Mouse (Mus musculus) neural tube, embryonic 14.5 days (tissue): ENCODE measurements around the gene Tbc1d32. TPM values are rescaled to one million over a fixed set of nuclear protein-coding genes. Genes with fewer than 3 reads are reported as not detected.

Experiments
- ATAC-seq: fragments of 200-750 bp; cut with Nextera tagmentation; 2 replicates; pipeline ENCODE4 v1.8.0; 2017; ENCODE audit warnings: low read depth, mild to moderate bottlenecking, moderate TSS enrichment, moderate library complexity
- H3K27ac ChIP-seq: fragments of 300-500 bp; sonication (generic); 2 replicates; pipeline ENCODE4 v1.5.1; 2014; ENCODE audit warnings: low read depth, mild to moderate bottlenecking, control low read depth, low read length, moderate library complexity, mixed read lengths
- H3K27me3 ChIP-seq: fragments of 300-500 bp; sonication (generic); 2 replicates; pipeline ENCODE4 v1.6.1; 2014; ENCODE audit warnings: low read length; ENCODE audit not compliant: control insufficient read depth, insufficient read depth
- H3K36me3 ChIP-seq: fragments of 300-500 bp; sonication (generic); 2 replicates; pipeline ENCODE4 v1.6.1; 2014; ENCODE audit warnings: low read length, mixed read lengths; ENCODE audit not compliant: control insufficient read depth, insufficient read depth
- H3K4me1 ChIP-seq: fragments of 300-500 bp; sonication (generic); 2 replicates; pipeline ENCODE4 v1.6.1; 2014; ENCODE audit warnings: low read length; ENCODE audit not compliant: control insufficient read depth, insufficient read depth
- H3K4me2 ChIP-seq: fragments of 300-500 bp; sonication (generic); 2 replicates; pipeline ENCODE4 v1.6.1; 2014; ENCODE audit warnings: mild to moderate bottlenecking, low read depth, low read length, control low read depth
- H3K4me3 ChIP-seq: fragments of 300-500 bp; sonication (generic); 2 replicates; pipeline ENCODE4 v1.5.1; 2014; ENCODE audit warnings: low read depth, low read length, control low read depth, mixed read lengths
- H3K9ac ChIP-seq: fragments of 300-500 bp; sonication (generic); replicated peaks from 2 replicates; pipeline ENCODE4 v1.6.1; 2014; ENCODE audit warnings: low read depth, mild to moderate bottlenecking, control low read depth, low read length, mixed read lengths
- H3K9me3 ChIP-seq: fragments of 300-500 bp; sonication (generic); 2 replicates; pipeline ENCODE4 v1.6.1; 2016; ENCODE audit warnings: low read length; ENCODE audit not compliant: control insufficient read depth
- WGBS: fragments of 180-500 bp; shearing (Covaris S2); extraction: QIAGEN DNeasy Blood & Tissue Kit; methylation state at CpG from one replicate; pipeline ENCODE4 v1.1.7; 2014; 5-methylcytosine and 5-hydroxymethylcytosine counted together
- polyA plus RNA-seq: library from polyadenylated mRNA; unstranded; fragments of >200 nt; fragmentation: Nextera tagmentation; extraction: Ambion mirVana; gene quantifications from 2 replicates; pipeline ENCODE4 v1.2.1, GENCODE M21; 2014

The Tbc1d32 gene
- 2.7 and 3.1 TPM in 2 replicates for polyA plus RNA-seq

GRCm38 (mm10) chr10:56228568-56229209 lies at the start of gene Tbc1d32:
Gene Tbc1d32, minus strand, starts transcription at chr10:56228689.
- Histone ChIP-seq H3K9ac (peak within 1 kb of the TSS; percentile 46), H3K4me2 (peak within 1 kb of the TSS; percentile 57), H3K27ac (peak within 1 kb of the TSS; percentile 85), H3K27me3 (no peaks in the 10 kb centered on the region), H3K9me3 (no peaks in the 10 kb centered on the region), H3K36me3 (no peaks in the 10 kb centered on the region), H3K4me3 (peak within 1 kb of the TSS; percentile 47), H3K4me1 (peaks cover 5% of the 10 kb centered on the region; the same call in 1 of the 2 replicates)
- peak; percentile 98 for ATAC-seq
- WGBS = 3% methylated on average over 42 of the region's 42 CpGs

GRCm38 (mm10) chr10:56227771-56228275 lies 666 bp downstream of the Tbc1d32 start:
- H3K4me2 ChIP-seq = peak overlapping the region; percentile 57
- no peaks in the 10 kb centered on the region for H3K27me3 ChIP-seq
- H3K27ac ChIP-seq = no peak overlapping the region
- H3K9ac ChIP-seq = peak overlapping the region; percentile 45; the same call in 1 of the 2 replicates
- WGBS = 78% methylated on average over 8 of the region's 8 CpGs
- peak overlapping the region; percentile 47 for H3K4me3 ChIP-seq
- no peak for ATAC-seq
- peaks cover 5% of the 10 kb centered on the region; the same call in 1 of the 2 replicates for H3K4me1 ChIP-seq
- no peaks in the 10 kb centered on the region for H3K9me3 ChIP-seq
- no peaks in the 10 kb centered on the region for H3K36me3 ChIP-seq

GRCm38 (mm10) chr10:56215797-56216196 lies 12.7 kb downstream of the Tbc1d32 start:
- Histone ChIP-seq H3K4me3 (no peak overlapping the region), H3K27ac (no peak overlapping the region), H3K36me3 (no peaks in the 10 kb centered on the region), H3K4me1 (no peaks in the 10 kb centered on the region), H3K4me2 (no peak overlapping the region), H3K27me3 (no peaks in the 10 kb centered on the region), H3K9me3 (no peaks in the 10 kb centered on the region), H3K9ac (no peak overlapping the region)
- WGBS = 74% methylated on average over 3 of the region's 3 CpGs
- ATAC-seq = no peak

GRCm38 (mm10) chr10:56210343-56210742 lies 18.1 kb downstream of the Tbc1d32 start:
- 94% methylated on average over 1 of the region's 1 CpGs for WGBS
- H3K27ac ChIP-seq = no peak overlapping the region
- no peak overlapping the region for H3K4me3 ChIP-seq
- H3K36me3 ChIP-seq = no peaks in the 10 kb centered on the region
- no peaks in the 10 kb centered on the region for H3K4me1 ChIP-seq
- H3K9ac ChIP-seq = no peak overlapping the region
- H3K4me2 ChIP-seq = no peak overlapping the region
- H3K9me3 ChIP-seq = no peaks in the 10 kb centered on the region
- peak; percentile 4; the same call in 1 of the 2 replicates for ATAC-seq
- H3K27me3 ChIP-seq = no peaks in the 10 kb centered on the region

GRCm38 (mm10) chr10:56206802-56207404 lies 21.6 kb downstream of the Tbc1d32 start:
- Histone ChIP-seq H3K4me2 (no peak overlapping the region), H3K27me3 (no peaks in the 10 kb centered on the region), H3K9me3 (no peaks in the 10 kb centered on the region), H3K4me3 (no peak overlapping the region), H3K9ac (no peak overlapping the region), H3K27ac (no peak overlapping the region), H3K36me3 (no peaks in the 10 kb centered on the region), H3K4me1 (no peaks in the 10 kb centered on the region)
- WGBS = 78% methylated on average over 8 of the region's 8 CpGs
- no peak for ATAC-seq

- Histone ChIP-seq H3K27me3 (no peaks in the 10 kb centered on the region), H3K4me1 (no peaks in the 10 kb centered on the region), H3K9ac (no peak overlapping the region), H3K9me3 (no peaks in the 10 kb centered on the region), H3K4me3 (no peak overlapping the region), H3K27ac (no peak overlapping the region), H3K36me3 (no peaks in the 10 kb centered on the region), H3K4me2 (no peak overlapping the region)
- 85% methylated on average over 2 of the region's 2 CpGs for WGBS
- ATAC-seq = no peak
Measured at GRCm38 (mm10) chr10:56204348-56204747, 24.1 kb downstream of the Tbc1d32 start.

- no peaks in the 10 kb centered on the region for H3K27me3 ChIP-seq
Measured at GRCm38 (mm10) chr10:56199902-56200301, 28.6 kb downstream of the Tbc1d32 start.

GRCm38 (mm10) chr10:56198691-56199090 lies 29.8 kb downstream of the Tbc1d32 start:
- Histone ChIP-seq H3K9me3 (no peaks in the 10 kb centered on the region), H3K4me2 (no peak overlapping the region), H3K9ac (no peak overlapping the region), H3K27ac (no peak overlapping the region), H3K4me1 (no peaks in the 10 kb centered on the region), H3K27me3 (no peaks in the 10 kb centered on the region), H3K36me3 (no peaks in the 10 kb centered on the region), H3K4me3 (no peak overlapping the region)
- 41% methylated on average over 3 of the region's 3 CpGs for WGBS
- ATAC-seq = no peak; the same call in 1 of the 2 replicates

More at GRCm38 (mm10) chr10:56199902-56200301, 28.6 kb downstream of the Tbc1d32 start:
- H3K4me2 ChIP-seq = no peak overlapping the region
- ATAC-seq = no peak
- no peak overlapping the region for H3K4me3 ChIP-seq
- no peak overlapping the region for H3K9ac ChIP-seq
- H3K4me1 ChIP-seq = no peaks in the 10 kb centered on the region
- H3K9me3 ChIP-seq = no peaks in the 10 kb centered on the region
- no peaks in the 10 kb centered on the region for H3K36me3 ChIP-seq
- H3K27ac ChIP-seq = no peak overlapping the region

- ATAC-seq = no peak
- H3K4me2 ChIP-seq = no peak overlapping the region
- H3K4me3 ChIP-seq = no peak overlapping the region
- H3K27me3 ChIP-seq = no peaks in the 10 kb centered on the region
- H3K4me1 ChIP-seq = no peaks in the 10 kb centered on the region
- H3K36me3 ChIP-seq = no peaks in the 10 kb centered on the region
- WGBS = 71% methylated on average over 7 of the region's 7 CpGs
- H3K27ac ChIP-seq = no peak overlapping the region
- H3K9ac ChIP-seq = no peak overlapping the region
- H3K9me3 ChIP-seq = no peaks in the 10 kb centered on the region; the same call in 1 of the 2 replicates
Measured at GRCm38 (mm10) chr10:56194310-56194709, 34.2 kb downstream of the Tbc1d32 start.
